Mouse (Mus musculus): Measurements from ENCODE around the gene Hsd17b1. TPM values are rescaled to one million over a fixed set of nuclear protein-coding genes. Genes with fewer than 3 reads are reported as not detected.
A peak's percentile ranks its signal among the peaks of the same experiment; 100 is the strongest.

Hsd17b1 gene
- total RNA-seq, 2 experiments from 2014 or later, result 0.71 to 0.92 TPM

GRCm38 (mm10) chr11:101063676-101064327 lies 14.4 kb upstream of the Hsd17b1 start:
- H3K27ac ChIP-seq, result peak overlapping the region; percentile 94
- peak; percentile 61 to 67 for DNase-seq (ENCODE audit: low spot score in 2 of 2)
- no peak for TF ChIP-seq CTCF (conservative IDR thresholded peaks at IDR 0.05)
- no peak overlapping the region for H3K4me3 ChIP-seq

- no peak for TF ChIP-seq CTCF (conservative IDR thresholded peaks at IDR 0.05)
- DNase-seq (ENCODE audit: low spot score in 2 of 2), result no peak
- Histone ChIP-seq H3K27ac (peak overlapping the region; percentile 94), H3K4me3 (no peak overlapping the region)
These were observed 13.7 kb upstream of the Hsd17b1 start for GRCm38 (mm10) chr11:101064462-101064861.

GRCm38 (mm10) chr11:101065002-101065401 lies 13.2 kb upstream of the Hsd17b1 start:
- no peak for TF ChIP-seq CTCF (conservative IDR thresholded peaks at IDR 0.05)
- DNase-seq (ENCODE audit: low spot score in 2 of 2), result no peak
- Histone ChIP-seq H3K4me3 (no peak overlapping the region), H3K27ac (peak overlapping the region; percentile 94; the same call in 1 of the 2 replicates)

- peak overlapping the region; percentile 5; the same call in 1 of the 2 replicates for H3K27ac ChIP-seq
These were observed 11.4 kb upstream of the Hsd17b1 start for GRCm38 (mm10) chr11:101066549-101067412.

GRCm38 (mm10) chr11:101069391-101070188 lies 8.6 kb upstream of the Hsd17b1 start, which contains the start of gene Naglu:
Gene Naglu (plus strand): TSS chr11:101070012.
- DNase-seq (ENCODE audit: low spot score in 2 of 2), result peak; percentile 92 to 95
- peak within 1 kb of the TSS; percentile 93 for H3K4me3 ChIP-seq
- no peak for TF ChIP-seq CTCF (conservative IDR thresholded peaks at IDR 0.05)
- peak within 1 kb of the TSS; percentile 95 for H3K27ac ChIP-seq

More at GRCm38 (mm10) chr11:101066549-101067412, 11.4 kb upstream of the Hsd17b1 start:
- H3K4me3 ChIP-seq, result peak overlapping the region; percentile 28; the same call in 1 of the 2 replicates
- DNase-seq (ENCODE audit: low spot score in 2 of 2), result peak; percentile 58 to 80
- peak; percentile 94 for TF ChIP-seq CTCF (conservative IDR thresholded peaks at IDR 0.05)

GRCm38 (mm10) chr11:101070189-101070527 lies 8.1 kb upstream of the Hsd17b1 start:
- Histone ChIP-seq H3K4me3 (peak overlapping the region; percentile 93), H3K27ac (peak overlapping the region; percentile 95)
- no peak for DNase-seq (ENCODE audit: low spot score in 2 of 2)
- no peak for TF ChIP-seq CTCF (conservative IDR thresholded peaks at IDR 0.05)

GRCm38 (mm10) chr11:101070987-101071386 lies 7.2 kb upstream of the Hsd17b1 start:
- H3K4me3 ChIP-seq, result peak overlapping the region; percentile 93; the same call in 1 of the 2 replicates

GRCm38 (mm10) chr11:101071810-101072428 lies 6.3 kb upstream of the Hsd17b1 start:
- DNase-seq (ENCODE audit: low spot score in 2 of 2), result no peak
- Histone ChIP-seq H3K27ac (no peak overlapping the region), H3K4me3 (no peak overlapping the region)
- no peak for TF ChIP-seq CTCF (conservative IDR thresholded peaks at IDR 0.05)

More at GRCm38 (mm10) chr11:101070987-101071386, 7.2 kb upstream of the Hsd17b1 start:
- H3K27ac ChIP-seq, result no peak overlapping the region
- no peak for DNase-seq (ENCODE audit: low spot score in 2 of 2)
- TF ChIP-seq CTCF (conservative IDR thresholded peaks at IDR 0.05), result no peak

- Histone ChIP-seq H3K4me3 (peak overlapping the region; percentile 15; the same call in 1 of the 2 replicates), H3K27ac (no peak overlapping the region)
- TF ChIP-seq CTCF (conservative IDR thresholded peaks at IDR 0.05), result no peak
- DNase-seq (ENCODE audit: low spot score in 2 of 2), result no peak
These were observed 1.5 kb downstream of the Hsd17b1 start for GRCm38 (mm10) chr11:101079746-101080145.

- no peak overlapping the region for H3K4me3 ChIP-seq
- H3K27ac ChIP-seq, result no peak overlapping the region
- DNase-seq (ENCODE audit: low spot score in 2 of 2), result no peak
- TF ChIP-seq CTCF (conservative IDR thresholded peaks at IDR 0.05), result no peak
These were observed 2.2 kb downstream of the Hsd17b1 start for GRCm38 (mm10) chr11:101080421-101080820.

- TF ChIP-seq CTCF (conservative IDR thresholded peaks at IDR 0.05), result no peak
- DNase-seq (ENCODE audit: low spot score in 2 of 2), result no peak
- Histone ChIP-seq H3K27ac (peak overlapping the region; percentile 94), H3K4me3 (peak overlapping the region; percentile 92)
These were observed 3.4 kb downstream of the Hsd17b1 start for GRCm38 (mm10) chr11:101081659-101082058.

Measured in layer of hippocampus, adult 2 months (tissue).